Mouse (Mus musculus) liver (tissue): Measurements from ENCODE around the gene Rtraf.

Experiments used
- DNase-seq: peaks from one replicate; pipeline ENCODE4 v3.0.0-alpha.2; 2020; ENCODE audit warnings: mixed read lengths

Gene Rtraf

GRCm38 (mm10) chr14:19796541-19797304 lies 26.9 kb downstream of the Rtraf start:
- peak; percentile 48 for DNase-seq

GRCm38 (mm10) chr14:19794881-19795280 lies 28.7 kb downstream of the Rtraf start:
- no peak for DNase-seq

GRCm38 (mm10) chr14:19788443-19788842 lies 35.2 kb downstream of the Rtraf start:
- DNase-seq, result no peak

- no peak for DNase-seq
These were observed 37.6 kb downstream of the Rtraf start for GRCm38 (mm10) chr14:19785797-19786588.

GRCm38 (mm10) chr14:19777945-19778344 lies 45.7 kb downstream of the Rtraf start:
- DNase-seq, result no peak

- DNase-seq, result no peak
These were observed 46.3 kb downstream of the Rtraf start for GRCm38 (mm10) chr14:19777365-19777764.

- DNase-seq, result peak; percentile 45
These were observed 46.7 kb downstream of the Rtraf start for GRCm38 (mm10) chr14:19776890-19777289.

- DNase-seq, result no peak
These were observed 47.4 kb downstream of the Rtraf start for GRCm38 (mm10) chr14:19776179-19776578.

GRCm38 (mm10) chr14:19775491-19775890 lies 48.1 kb downstream of the Rtraf start:
- DNase-seq, result no peak

- no peak for DNase-seq
These were observed 49.5 kb downstream of the Rtraf start for GRCm38 (mm10) chr14:19774036-19774628.

- peak; percentile 20 for DNase-seq
These were observed 52.5 kb downstream of the Rtraf start for GRCm38 (mm10) chr14:19771173-19771572.

- peak; percentile 33 for DNase-seq
These were observed 54.0 kb downstream of the Rtraf start for GRCm38 (mm10) chr14:19769441-19770200.

- DNase-seq, result no peak
These were observed 55.0 kb downstream of the Rtraf start for GRCm38 (mm10) chr14:19768648-19769047.

GRCm38 (mm10) chr14:19766380-19766649 lies 57.3 kb downstream of the Rtraf start:
- DNase-seq, result peak; percentile 14

- no peak for DNase-seq
These were observed 57.9 kb downstream of the Rtraf start for GRCm38 (mm10) chr14:19765539-19766379.

GRCm38 (mm10) chr14:19764331-19764730 lies 59.3 kb downstream of the Rtraf start:
- DNase-seq, result no peak

GRCm38 (mm10) chr14:19763527-19763926 lies 60.1 kb downstream of the Rtraf start:
- no peak for DNase-seq

GRCm38 (mm10) chr14:19762014-19762413 lies 61.6 kb downstream of the Rtraf start:
- no peak for DNase-seq
